Mouse (Mus musculus) retina, embryonic 14.5 days (tissue): ENCODE results near the gene Cdk2ap2.

Experiments used
- DNase-seq: peaks from one replicate; pipeline ENCODE4 v3.0.0-alpha.2; 2015; ENCODE audit warnings: low spot score

Cdk2ap2 gene

DNA sequence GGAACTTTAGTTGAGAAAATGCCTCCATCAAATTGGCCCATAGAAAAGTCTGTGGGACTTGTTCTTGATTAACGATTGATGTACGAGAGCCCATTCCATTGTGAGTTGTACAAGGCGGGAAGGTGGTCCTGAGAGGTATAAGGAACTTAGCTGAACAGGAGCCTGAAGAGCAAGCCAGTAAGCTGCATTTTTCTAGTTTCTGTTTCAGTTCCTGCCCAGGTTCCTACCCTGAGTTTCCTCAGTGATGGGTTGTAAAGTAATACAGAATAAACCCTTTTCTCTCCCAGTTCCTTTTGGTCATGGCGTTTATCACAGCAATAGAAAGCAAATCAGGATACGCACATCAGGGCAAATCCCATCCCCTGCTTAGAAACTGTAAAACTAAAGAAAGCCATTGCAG, 40.9 kb downstream of the Cdk2ap2 start:
- DNase-seq, result no peak

DNA sequence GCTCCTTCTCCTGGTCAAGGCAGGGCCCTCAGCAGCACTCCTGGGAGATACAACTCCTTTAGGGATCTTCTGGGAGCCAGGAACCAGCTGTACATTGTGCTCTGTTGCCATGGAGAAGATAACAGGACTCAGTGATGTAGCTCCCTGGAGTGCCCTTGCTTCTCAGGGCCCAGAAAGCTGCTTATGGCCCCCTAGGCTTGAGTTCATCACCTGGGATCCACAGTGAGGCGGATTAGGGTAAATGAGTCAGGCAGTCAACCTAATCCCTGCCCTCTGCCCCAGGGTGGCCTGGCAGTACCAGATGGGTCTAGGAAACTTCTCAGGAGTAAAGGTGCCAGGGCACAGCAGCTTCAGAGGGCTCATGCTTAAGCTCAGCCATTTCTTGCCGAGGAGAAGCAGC, 42.5 kb downstream of the Cdk2ap2 start, which contains the start of gene Gpr152:
TSS of gene Gpr152 (plus strand) at position 342 of the 400 bp plus-strand sequence.
- no peak for DNase-seq

DNA sequence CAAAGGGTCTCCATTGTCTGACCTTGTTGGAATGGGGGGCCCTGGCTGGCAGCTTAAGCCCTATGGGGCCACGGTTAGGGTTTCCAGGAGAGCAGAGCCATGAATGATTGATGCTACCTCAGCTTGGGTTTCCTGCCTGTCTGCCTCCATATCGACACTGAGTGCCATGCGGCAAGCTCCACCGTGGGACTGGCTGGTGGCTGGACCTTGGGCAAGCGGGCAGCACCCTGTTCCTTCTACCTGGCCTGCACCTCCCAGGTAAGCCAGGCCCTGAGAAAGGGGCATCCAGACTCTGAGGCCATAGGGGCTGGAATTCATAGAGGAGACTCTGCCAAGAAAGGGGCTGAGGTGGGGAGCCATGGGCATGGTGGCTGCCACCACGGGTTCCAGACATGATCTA, 43.2 kb downstream of the Cdk2ap2 start:
- DNase-seq, result no peak

DNA sequence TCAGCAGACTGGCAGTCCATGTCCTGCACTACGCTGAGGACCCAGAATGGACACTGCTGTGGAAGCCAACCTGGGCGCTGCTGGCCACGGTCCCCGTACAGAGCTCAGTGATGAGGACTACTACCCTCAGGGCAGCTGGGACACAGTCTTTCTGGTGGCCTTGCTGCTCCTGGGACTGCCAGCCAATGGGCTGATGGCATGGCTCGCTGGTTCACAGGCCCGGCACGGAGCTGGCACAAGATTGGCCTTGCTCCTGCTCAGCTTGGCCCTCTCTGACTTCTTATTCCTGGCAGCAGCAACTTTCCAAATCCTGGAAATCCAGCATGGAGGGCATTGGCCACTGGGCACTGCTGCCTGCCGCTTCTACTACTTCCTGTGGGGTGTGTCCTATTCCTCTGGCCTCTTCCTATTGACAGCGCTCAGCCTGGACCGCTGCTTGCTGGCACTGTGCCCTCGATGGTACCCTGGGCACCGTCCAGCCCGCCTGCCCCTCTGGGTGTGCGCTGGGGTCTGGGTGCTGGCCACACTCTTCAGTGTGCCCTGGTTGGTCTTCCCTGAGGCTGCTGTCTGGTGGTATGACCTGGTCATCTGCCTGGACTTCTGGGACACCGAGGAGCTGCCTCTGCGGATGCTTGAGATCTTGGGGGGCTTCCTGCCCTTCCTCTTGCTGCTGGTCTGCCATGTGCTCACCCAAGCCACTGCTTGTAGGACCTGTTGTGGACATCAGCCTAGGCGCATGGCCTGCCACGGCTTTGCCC, 45.6 kb downstream of the Cdk2ap2 start:
- no peak for DNase-seq

DNA sequence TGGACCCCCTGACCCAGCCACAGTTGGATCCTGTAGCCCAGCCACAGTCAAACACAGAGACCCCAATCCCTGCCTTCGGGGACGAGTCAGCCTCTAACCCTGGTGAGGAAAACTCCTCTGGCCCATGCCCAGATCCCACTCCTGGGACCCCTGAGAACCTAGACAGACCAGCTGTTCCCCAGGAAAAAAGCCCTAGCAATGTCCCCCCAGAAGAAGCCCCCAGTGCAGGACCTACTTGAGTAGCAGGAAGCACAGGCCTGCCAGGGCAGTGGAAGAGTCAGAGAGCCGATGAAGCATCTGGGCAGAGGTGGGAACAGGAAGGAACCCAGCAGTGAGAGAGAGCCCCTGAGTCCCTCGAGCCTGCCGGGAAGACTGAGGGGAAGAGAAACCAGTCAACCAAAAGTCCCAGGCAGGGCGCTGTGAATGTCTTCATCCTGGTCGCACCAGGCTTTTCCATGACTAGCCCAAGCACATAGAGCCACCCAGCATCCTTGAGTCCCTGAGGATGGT, 46.8 kb downstream of the Cdk2ap2 start, which contains the start of gene Cabp4:
TSS of gene Cabp4 (minus strand) at position 275 of the 510 bp plus-strand sequence.
- DNase-seq, result no peak

DNA sequence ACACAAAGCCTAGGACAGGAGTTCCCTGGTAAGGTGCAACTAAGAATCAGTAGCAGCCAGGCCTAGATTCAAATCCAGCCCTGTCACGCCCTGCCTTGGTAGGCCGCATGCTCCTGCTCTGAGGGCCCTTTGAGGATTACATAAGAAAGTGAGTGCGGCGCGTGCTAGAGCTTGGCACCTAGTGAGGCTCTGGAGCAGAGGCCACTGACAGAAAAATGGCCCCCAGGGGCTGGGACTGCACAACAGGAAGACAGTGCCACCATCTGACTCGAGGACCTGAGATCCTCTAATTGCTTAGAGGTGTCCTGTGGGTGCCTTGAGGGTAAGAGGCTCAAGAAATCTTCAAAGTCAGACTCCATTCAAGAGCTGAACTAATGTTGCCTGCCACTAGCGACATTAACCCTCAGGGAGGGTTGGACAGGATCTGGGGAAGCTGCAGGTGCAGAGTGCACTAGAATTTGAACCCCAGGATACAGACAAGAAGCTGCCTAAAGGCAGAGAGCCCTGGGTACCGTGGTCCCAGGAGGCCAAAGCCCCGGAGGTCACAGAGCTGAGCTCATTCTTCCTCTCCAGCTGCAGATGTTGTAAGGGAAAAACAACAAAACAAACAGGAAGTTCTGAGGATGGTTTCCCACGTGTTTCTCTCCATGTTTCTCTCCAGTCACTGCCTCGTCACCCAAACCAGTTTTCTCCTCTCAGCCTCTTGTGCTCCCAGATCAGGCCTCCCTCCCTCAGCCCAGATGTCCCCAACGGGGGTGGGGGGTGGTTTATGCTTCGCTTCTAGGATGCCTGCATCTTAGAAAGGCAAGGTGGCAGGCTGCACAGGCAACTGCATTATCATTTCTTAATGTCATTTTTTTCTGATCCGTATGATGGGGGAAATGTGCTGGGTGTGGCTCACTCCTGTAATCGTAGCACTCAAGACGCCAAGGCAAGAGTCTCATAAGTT, 47.8 kb downstream of the Cdk2ap2 start:
- no peak for DNase-seq

DNA sequence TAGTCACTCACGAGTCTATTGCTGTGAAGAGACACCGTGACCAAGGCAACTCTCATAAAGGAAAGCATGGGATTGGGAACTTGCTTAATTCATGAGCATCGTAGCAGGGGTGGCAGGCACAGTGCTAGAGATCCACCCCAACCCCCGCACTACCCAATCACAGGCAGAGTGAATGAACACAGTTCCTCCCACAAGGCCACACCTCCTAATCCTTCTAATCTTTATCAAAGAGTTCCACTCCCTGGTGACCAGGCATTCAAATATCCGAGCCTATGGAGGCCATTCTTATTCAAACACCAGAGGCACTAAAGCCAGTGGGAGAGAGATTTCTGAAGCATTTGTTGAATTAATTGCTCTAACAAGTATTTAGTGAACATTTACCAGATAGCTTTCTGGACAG, 49.0 kb downstream of the Cdk2ap2 start:
- DNase-seq, result no peak

DNA sequence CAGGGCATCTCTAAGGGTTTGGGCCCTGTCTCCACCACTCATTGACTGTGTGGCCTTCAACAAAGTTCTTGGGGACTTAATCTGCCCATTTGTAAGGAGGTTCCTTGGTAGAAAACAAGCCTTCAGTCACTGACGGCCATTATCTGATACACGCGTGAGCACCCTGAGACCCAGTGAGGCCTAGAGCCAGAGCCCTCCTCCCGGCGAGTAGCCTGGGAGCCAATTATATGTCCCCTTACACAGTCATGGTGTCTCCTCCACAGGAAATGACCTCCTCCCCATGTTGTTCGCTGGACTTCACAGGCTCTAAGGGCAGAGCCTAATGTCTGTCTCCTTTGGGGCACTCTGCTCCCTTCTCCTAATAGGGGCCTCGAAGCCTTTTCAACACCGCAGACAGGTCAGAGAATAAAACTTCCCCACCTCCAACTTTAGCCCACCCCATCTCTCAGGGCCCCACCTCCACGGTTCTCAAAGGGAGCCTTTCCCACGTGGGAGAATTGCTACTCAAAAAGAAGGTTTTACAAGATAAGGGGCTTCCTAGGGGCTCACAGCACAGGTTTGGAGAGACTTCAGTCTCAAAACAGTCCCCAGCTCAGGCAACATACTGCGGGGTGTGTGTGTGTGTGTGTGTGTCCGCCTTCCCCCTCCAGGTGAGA, 49.5 kb downstream of the Cdk2ap2 start:
- no peak for DNase-seq

DNA sequence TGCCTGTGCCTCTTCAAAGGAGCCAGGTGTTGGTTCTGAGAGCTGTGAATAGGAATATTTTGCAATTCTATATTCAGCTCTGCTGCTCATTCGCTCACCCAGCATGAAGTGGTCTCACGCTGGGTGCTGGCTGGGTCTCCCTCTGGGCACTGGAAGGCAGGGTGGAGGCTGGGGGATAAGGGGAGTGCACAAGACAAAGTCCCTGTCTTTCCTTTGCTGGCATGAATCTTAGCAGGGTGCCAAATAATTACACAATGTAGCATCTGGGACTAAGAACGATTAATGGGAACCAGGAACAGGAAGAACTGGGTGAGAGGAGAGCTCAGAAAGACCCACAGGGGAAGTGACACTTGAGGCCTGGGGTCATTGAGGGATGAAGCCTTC, 50.0 kb downstream of the Cdk2ap2 start:
- DNase-seq, result no peak

DNA sequence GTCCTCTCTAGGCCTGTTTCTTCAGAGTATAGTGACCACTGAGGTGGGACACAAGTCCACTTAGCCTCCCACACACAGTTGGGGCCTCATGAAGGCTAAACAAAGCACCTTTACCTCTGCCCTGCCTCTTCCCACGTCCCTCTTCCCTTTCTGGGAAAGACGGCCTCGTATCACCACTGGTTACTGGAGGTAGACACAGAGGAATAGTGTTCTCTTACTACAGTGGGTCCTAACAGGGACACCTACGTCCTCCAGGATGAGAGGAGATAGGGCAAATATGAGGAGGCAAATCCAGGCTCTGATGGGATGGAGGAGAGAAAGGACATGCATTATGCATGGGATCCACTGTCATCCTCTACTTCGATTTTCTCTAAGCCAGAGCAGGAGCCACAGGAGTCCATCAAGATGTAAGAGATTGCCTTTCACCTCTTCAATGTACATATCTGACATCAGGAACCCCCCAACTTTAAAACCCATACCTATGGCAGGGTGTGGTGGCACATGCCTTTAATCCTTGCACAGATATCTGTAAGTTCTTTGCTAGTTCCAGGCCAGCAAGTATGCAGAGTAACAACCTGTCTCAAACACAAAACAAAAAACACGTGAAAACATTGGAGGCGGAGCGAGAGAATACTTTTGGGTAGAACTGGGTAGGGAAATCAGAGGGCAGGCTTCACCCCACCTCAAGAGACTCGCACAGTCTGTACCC, 51.0 kb downstream of the Cdk2ap2 start:
- DNase-seq, result no peak

DNA sequence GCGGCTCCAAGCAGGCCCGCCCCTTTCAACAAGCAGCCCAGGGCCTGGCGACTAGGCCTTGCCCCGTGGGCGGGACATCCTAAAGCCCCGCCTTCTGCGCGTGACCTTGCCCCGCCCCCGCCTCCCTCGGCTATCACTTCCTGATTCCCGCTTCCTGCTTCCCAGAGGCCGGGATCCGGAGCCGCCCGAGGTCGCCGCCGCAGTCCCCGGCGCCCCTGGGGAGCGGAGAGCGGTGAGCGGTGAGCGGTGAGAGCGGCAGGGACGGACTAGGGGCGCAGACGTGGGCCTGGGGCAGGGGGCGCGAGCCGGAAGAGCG, 51.5 kb downstream of the Cdk2ap2 start, which contains the start of gene Coro1b:
TSS of gene Coro1b (plus strand) at position 129 of the 316 bp plus-strand sequence.
- DNase-seq, result peak; percentile 95
